Mouse (Mus musculus): ENCODE measurements at regions not wholly inside any gene's neighbourhood (a gene's known extent, or its start where the extent isn't known, plus 50 kb on each side); places are given as distances from the start of the nearest gene placed in this dataset.

GRCm38 (mm10) chr2:61453490-61454281 lies 124.7 kb upstream of the Tank start:
- CTCF ChIA-PET: interaction anchor here (0.6 kb wide), 2 partner anchors 24 to 177 kb away, joined by 3 to 5 read pairs; no protein-coding TSS in a partner anchor

GRCm38 (mm10) chr2:61452581-61452980 lies 125.8 kb upstream of the Tank start:
- CTCF ChIA-PET: no interaction called here

DNA sequence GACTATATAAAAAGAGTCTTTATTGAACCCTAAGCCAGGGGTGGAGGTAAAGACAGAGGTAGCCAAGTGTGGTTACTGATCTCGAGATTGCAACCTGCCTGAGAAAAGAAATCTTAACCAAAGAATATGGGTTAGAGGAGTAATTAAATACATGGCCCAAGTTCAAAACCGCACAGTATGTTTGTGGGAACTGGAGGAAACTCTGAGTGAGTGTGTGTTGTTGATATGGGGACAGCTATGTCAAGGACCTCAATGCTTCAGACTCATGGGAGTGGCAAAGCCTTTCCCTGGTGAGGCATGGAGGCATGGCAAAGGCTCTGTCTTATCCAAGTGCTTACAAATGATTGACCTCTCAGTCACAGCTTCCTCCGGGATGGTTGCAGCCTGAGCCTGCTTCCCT lies 127.7 kb upstream of the Tank start:
- CTCF ChIA-PET: interaction anchor here (0.7 kb wide), 1 partner anchor 970 kb away, joined by 3 read pairs; no protein-coding TSS in a partner anchor

DNA sequence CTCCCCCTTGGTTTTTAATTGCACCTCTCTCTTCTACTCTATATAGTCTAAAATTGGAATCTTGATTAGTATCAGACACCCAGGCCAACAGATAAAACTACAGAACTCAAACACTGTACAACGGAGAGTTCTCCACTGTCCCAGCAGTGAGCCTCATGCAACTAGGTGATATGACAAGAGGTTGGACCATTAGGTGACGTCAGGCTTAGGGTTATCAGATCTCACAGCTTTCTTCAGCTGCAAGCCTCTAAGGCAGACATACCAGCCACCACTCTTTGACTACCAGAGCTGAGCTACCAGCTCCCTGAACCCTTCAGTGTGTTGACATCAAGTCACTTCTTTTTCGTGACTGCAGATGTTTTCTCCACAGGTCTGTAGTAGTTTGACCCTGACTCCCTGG lies 141.8 kb upstream of the Tank start:
- CTCF ChIA-PET: no interaction called here

GRCm38 (mm10) chr2:61407881-61408280 lies 170.5 kb upstream of the Tank start:
- CTCF ChIA-PET: no interaction called here

GRCm38 (mm10) chr2:61406104-61406751 lies 172.2 kb upstream of the Tank start:
- CTCF ChIA-PET: interaction anchor here (0.6 kb wide), 1 partner anchor 686 kb away, joined by 5 read pairs; no protein-coding TSS in a partner anchor

DNA sequence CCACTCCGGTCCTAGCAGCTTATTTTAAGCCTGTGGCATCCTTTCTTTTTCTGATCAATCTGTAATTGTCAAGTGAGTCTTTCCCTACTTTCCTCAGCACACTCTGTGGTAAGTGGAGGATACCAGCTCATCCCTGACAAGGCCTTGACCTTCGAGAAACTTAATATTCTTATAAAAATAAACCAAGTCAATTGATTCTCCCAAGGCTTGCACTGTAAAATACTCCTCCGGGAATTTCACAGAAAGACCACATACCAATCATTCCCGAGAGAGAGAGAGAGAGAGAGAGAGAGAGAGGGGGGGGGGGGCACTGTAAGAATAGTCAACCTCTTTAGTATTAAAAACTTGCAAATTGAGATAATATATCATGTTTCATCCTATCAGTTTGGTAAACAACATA lies 173.1 kb upstream of the Tank start:
- CTCF ChIA-PET: no interaction called here

DNA sequence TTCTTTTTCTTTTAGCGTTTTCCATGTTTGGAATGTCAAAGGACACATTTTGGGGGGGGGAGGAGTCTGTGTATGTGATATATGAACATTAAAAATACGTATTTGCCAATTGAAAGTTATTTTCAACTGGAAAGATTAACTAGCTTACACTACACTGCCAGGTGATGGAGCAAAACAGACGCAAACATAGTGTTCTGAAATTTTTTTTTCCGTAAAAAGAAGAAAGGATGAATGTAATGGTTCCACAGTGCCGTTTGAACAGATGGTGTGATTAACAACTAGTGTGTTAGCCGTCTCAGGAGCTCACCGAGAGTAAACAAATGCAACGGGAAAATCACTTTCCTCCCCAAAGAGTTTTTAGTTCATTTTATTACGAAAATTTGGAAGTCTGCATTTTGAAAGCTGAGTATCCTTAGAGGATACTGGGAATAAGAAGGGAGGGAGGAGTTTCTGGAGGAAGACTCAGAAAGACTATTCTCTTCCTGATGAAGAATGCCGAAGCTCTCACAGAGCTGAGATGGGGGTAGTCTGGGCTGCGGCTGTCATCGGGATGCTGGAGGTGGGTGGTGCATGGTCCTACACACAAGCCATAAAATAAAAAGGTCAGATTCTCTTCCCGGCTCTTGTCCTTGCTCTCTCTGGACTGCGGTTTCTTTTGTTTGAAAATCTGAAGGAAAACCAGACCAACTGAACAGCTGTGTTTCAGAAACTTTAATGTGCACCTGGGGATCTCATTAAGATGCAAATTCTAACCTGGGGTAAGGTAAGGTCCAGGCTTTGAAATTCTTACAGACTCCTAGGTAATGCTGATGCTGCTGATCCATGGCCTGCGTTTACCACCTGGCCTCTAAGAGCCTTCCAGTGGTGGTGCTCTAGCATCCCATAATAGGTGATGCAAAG lies 175.5 kb upstream of the Tank start:
- CTCF ChIA-PET: no interaction called here

DNA sequence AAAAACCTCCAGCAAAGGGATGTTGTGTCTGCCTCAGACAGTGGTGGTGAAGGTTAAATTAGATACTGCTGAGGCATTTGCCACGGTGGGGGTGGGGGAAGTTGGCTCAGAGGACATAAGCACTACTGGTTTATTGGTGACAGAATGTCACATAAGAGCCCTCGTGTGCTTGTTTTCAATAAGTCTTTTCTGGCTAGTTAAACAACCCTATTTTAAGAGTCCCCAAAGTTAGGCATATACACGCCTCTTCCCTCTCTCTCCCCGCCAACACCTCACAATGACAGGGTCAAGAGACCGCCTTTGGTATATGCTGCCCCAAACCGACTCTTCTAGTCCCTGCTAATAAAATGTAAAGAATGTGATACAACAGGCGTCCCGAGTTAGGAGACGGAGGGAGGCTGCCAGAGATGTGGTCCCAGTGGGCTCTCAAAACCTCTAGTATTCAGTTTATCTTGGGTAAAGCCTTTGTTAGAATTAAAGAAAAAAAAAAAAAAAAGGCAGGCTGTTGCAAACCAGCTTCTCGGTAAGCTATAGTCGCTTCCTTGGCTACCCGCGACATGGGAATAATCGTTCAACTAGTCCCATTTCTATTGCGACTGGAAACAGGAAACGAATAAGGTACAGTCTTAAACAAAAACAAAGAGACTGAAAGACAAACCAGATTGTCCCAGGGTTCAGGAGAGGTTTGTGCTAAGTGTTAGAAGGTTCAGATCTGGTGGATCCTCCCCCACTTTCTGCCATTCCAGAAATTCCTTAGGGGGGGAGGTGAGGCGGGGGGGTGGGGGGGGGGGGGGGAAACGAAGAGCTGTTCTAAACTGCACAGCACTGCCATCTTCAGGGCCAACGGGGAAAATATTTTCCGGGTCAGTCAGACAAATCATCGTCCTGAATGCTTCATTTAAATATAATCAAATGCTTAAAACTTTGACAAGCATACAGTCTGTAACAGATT lies 176.5 kb upstream of the Tank start:
- CTCF ChIA-PET: no interaction called here

- CTCF ChIA-PET: no interaction called here
Observed at GRCm38 (mm10) chr2:61398633-61399032, 179.8 kb upstream of the Tank start.

DNA sequence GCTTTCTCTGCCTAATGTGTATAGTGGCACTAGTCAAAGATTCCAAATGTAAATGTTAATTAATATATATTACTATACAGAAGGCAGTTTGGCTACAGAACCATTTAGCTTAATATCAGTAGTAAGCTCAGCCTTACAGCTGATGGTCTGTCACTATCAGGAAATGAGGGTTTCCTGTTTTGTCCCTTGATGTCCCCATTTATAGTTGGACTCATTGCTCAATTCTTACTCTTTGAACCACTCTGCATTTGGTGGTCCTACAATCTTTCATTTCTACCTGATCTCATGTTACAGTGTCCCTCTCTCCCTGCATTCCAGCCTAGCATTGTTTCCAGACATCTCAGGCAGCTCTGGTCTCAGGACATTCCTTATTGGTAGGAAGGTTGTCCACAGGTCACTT lies 188.8 kb upstream of the Tank start:
- CTCF ChIA-PET: no interaction called here

- CTCF ChIA-PET: no interaction called here
Observed at GRCm38 (mm10) chr2:61389207-61389606, 189.2 kb upstream of the Tank start.

- CTCF ChIA-PET: no interaction called here
Observed at GRCm38 (mm10) chr2:61387561-61387960, 190.8 kb upstream of the Tank start.

- CTCF ChIA-PET: no interaction called here
Observed at GRCm38 (mm10) chr2:61386966-61387365, 191.4 kb upstream of the Tank start.

- CTCF ChIA-PET: no interaction called here
Observed at GRCm38 (mm10) chr2:61384467-61384866, 193.9 kb upstream of the Tank start.

DNA sequence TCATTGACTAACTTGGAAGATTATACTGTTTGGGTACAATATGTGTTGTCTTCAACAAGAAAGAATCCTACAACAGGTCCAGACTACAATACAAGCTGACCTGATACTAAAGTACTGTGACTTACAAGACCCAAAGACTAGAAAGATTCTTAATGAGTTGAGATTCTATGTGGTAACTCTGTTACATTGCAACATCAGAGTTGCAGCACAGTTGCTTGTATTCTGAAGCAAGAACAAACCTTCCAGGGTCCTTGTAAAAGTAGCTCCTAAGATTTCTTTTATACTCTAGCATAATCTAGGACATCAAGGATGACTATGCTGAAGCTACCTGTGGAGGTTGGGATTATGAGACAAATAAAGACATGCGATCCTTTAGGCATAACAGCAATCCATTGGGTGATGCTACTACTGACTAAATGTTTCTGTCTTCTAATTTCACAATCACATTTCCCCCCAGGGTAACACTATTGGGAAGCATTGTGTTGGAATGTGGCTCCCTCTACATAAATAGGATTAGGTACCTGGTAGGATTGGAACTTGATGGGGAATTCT lies 194.6 kb upstream of the Tank start:
- CTCF ChIA-PET: no interaction called here

DNA sequence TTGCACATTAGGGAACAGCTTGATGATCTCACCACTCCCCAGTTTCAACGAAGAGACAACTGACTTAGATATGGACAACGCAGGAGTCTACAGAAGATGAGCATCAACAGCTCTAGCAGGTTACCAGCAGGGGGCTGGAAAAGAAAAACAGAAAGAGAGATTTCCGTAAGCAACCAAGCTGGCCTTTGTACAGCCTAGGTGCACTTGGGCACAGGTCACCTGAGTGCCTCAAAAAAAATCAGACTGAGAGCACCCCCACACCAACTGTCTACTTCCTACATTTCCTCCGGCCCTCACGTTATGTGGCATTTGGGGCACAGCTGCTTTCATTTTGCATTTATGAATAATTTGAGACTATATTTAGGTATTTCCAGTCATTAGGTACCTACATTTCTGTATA lies 199.3 kb upstream of the Tank start:
- CTCF ChIA-PET: no interaction called here

DNA sequence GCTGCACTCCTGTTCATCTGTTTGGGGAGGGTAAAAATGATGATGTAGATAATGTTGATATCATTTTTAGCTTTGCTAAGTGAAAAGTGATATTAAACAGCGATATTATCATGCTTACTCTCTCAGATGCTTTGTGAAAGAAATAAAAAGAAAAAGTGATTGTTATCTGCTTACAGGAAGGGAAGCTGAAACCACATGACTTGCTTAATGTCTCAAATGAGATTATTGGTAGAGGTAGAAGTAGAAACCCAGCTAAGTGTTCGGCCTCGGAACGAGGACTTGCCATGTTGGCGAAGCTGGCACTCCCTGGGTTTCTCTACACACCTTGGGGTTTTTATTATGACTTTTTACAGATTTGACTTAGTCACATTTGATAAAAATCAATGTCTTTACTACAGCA lies 200.1 kb upstream of the Tank start:
- CTCF ChIA-PET: no interaction called here

DNA sequence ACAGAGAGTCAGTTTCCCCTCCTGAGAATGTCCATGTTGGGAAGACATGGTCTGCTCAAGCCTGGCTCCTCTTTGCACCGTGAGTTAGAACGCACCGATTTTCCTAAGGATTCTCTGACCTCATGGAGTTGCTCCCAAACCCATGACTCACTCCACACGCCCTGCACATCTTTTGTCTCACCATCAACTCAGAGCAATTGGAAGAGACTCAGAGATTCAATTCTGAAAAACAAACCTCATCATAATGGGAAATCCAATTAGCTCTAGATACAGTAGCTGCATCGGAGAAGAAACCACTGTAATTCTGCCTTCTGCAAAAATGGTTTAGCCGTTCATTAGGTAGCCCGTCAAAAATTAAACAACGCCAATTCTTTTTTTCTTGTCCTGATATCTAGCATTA lies 200.6 kb upstream of the Tank start:
- CTCF ChIA-PET: no interaction called here

DNA sequence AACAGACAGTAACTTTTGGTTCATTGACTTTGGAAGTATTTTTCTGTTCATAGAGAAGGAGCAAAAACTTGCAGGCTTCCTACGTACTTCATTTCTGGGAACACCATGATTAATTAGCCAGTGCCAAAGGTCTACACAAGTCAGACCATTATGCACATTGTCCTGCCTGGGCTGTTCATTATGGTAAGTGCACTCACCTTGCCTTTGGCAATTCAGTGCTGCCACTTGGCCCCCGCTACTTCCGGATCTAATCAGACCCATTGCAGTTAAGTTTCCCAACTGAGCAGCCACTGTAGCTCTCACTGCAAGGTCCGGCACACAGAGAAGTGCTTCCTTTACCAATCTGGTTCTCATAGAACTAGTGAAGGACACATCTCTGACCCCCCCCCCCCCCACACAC lies 215.8 kb upstream of the Tank start:
- CTCF ChIA-PET: no interaction called here

DNA sequence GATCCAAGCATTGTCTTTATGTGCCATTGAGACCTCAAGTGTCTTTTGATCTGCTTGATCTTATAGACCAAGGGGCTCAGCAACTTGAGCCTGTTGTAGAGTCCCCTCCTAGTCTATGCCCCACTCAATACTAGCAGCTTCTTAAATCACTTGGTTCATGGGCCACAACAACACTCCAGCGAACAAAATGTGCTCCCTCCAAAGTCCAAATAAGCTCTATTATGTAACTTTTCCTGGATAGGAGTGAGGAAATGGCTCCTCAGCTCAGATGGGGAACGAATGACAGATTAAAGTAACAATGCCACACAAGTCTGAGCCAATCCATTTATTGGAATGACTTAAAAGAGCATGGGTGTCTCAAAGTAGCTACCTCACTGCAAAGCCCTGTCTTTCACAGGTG lies 217.0 kb upstream of the Tank start:
- CTCF ChIA-PET: no interaction called here

All from spleen, embryonic (tissue).